Mouse (Mus musculus): ENCODE data around the gene Nme2. TPM values are rescaled to one million over a fixed set of nuclear protein-coding genes. Genes with fewer than 3 reads are reported as not detected.
A peak's percentile ranks its signal among the peaks of the same experiment; 100 is the strongest.

Nme2 gene
- total RNA-seq (2014; rRNA removed) (299 and 495 TPM in 2 replicates), polyA plus RNA-seq (2015; fragmentation: Nextera tagmentation; extraction: Ambion mirVana) (195 and 278 TPM in 2 replicates)

- Histone ChIP-seq H3K27ac (ENCODE audit: low read depth, low read length) (peak within 1 kb of the TSS; percentile 81), H3K4me2 (ENCODE audit: low read depth) (peak within 1 kb of the TSS; percentile 86), H3K9me3 (ENCODE audit: low read length) (no peaks in the 10 kb centered on the region), H3K4me1 (ENCODE audit: insufficient read depth) (0 out of 2 replicates have a peak, but pooled peaks cover 7% of the 10 kb centered on the region), H3K27me3 (ENCODE audit: insufficient read depth, low read length) (no peaks in the 10 kb centered on the region), H3K4me3 (ENCODE audit: low read depth, low read length) (peak within 1 kb of the TSS; percentile 62), H3K9ac (peak within 1 kb of the TSS; percentile 73), H3K36me3 (ENCODE audit: insufficient read depth) (peaks cover 42% of the 10 kb centered on the region)
- WGBS, result 2% methylated on average over 6 of the region's 6 CpGs
- DNase-seq (no peak), ATAC-seq (peak; percentile 24)
- TF ChIP-seq CTCF (IDR thresholded peaks at IDR 0.05; ENCODE audit: low read depth), result no peak
Observed at GRCm38 (mm10) chr11:93956159-93956558, at the start of gene Nme2. Gene Nme2, minus strand, starts transcription at chr11:93956259.

GRCm38 (mm10) chr11:94003346-94003745 lies 47.3 kb upstream of the Nme2 start:
- ATAC-seq (no peak), DNase-seq (no peak)
- Histone ChIP-seq H3K4me2 (ENCODE audit: low read depth) (no peak overlapping the region), H3K36me3 (ENCODE audit: insufficient read depth) (no peaks in the 10 kb centered on the region), H3K4me1 (ENCODE audit: insufficient read depth) (0 out of 2 replicates have a peak, but pooled peaks cover 4% of the 10 kb centered on the region), H3K9me3 (ENCODE audit: low read length) (no peaks in the 10 kb centered on the region), H3K4me3 (ENCODE audit: low read depth, low read length) (no peak overlapping the region), H3K27me3 (ENCODE audit: insufficient read depth, low read length) (no peaks in the 10 kb centered on the region), H3K27ac (ENCODE audit: low read depth, low read length) (no peak overlapping the region), H3K9ac (no peak overlapping the region)
- TF ChIP-seq CTCF (IDR thresholded peaks at IDR 0.05; ENCODE audit: low read depth), result no peak
- 99% methylated on average over 2 of the region's 2 CpGs for WGBS

- ATAC-seq, result no peak
- no peak overlapping the region for H3K9ac ChIP-seq
- H3K9me3 ChIP-seq (ENCODE audit: low read length), result no peaks in the 10 kb centered on the region
- TF ChIP-seq CTCF (IDR thresholded peaks at IDR 0.05; ENCODE audit: low read depth), result no peak
- no peaks in the 10 kb centered on the region for H3K36me3 ChIP-seq (ENCODE audit: insufficient read depth)
- H3K27ac ChIP-seq (ENCODE audit: low read depth, low read length), result no peak overlapping the region
- no peaks in the 10 kb centered on the region for H3K27me3 ChIP-seq (ENCODE audit: insufficient read depth, low read length)
- H3K4me1 ChIP-seq (ENCODE audit: insufficient read depth), result peaks cover 21% of the 10 kb centered on the region; the same call in 1 of the 2 replicates
- H3K4me3 ChIP-seq (ENCODE audit: low read depth, low read length), result no peak overlapping the region
- no peak overlapping the region for H3K4me2 ChIP-seq (ENCODE audit: low read depth)
- no peak for DNase-seq
Observed at GRCm38 (mm10) chr11:93999276-93999675, 43.2 kb upstream of the Nme2 start.

GRCm38 (mm10) chr11:93997141-93997775 lies 41.2 kb upstream of the Nme2 start:
- peak overlapping the region; percentile 91; the same call in 1 of the 2 replicates for H3K9ac ChIP-seq
- no peak overlapping the region for H3K27ac ChIP-seq (ENCODE audit: low read depth, low read length)
- peak overlapping the region; percentile 97 for H3K4me3 ChIP-seq (ENCODE audit: low read depth, low read length)
- H3K27me3 ChIP-seq (ENCODE audit: insufficient read depth, low read length), result no peaks in the 10 kb centered on the region
- H3K9me3 ChIP-seq (ENCODE audit: low read length), result no peaks in the 10 kb centered on the region
- H3K36me3 ChIP-seq (ENCODE audit: insufficient read depth), result no peaks in the 10 kb centered on the region
- peaks cover 21% of the 10 kb centered on the region; the same call in 1 of the 2 replicates for H3K4me1 ChIP-seq (ENCODE audit: insufficient read depth)
- ATAC-seq (no peak), DNase-seq (no peak)
- no peak for TF ChIP-seq CTCF (IDR thresholded peaks at IDR 0.05; ENCODE audit: low read depth)
- H3K4me2 ChIP-seq (ENCODE audit: low read depth), result peak overlapping the region; percentile 92
- WGBS, result 10% methylated on average over 13 of the region's 13 CpGs

GRCm38 (mm10) chr11:93996306-93997140 lies 40.5 kb upstream of the Nme2 start:
- H3K27me3 ChIP-seq (ENCODE audit: insufficient read depth, low read length), result no peaks in the 10 kb centered on the region
- peak; percentile 23 for ATAC-seq
- H3K4me2 ChIP-seq (ENCODE audit: low read depth), result peak overlapping the region; percentile 92
- peak overlapping the region; percentile 97 for H3K4me3 ChIP-seq (ENCODE audit: low read depth, low read length)
- peak overlapping the region; percentile 91 for H3K27ac ChIP-seq (ENCODE audit: low read depth, low read length)
- no peak for DNase-seq
- H3K9me3 ChIP-seq (ENCODE audit: low read length), result no peaks in the 10 kb centered on the region
- TF ChIP-seq CTCF (IDR thresholded peaks at IDR 0.05; ENCODE audit: low read depth), result 0 out of 2 replicates have a peak, but pooled peaks have one; percentile 20
- H3K4me1 ChIP-seq (ENCODE audit: insufficient read depth), result peaks cover 21% of the 10 kb centered on the region; the same call in 1 of the 2 replicates
- H3K36me3 ChIP-seq (ENCODE audit: insufficient read depth), result no peaks in the 10 kb centered on the region
- peak overlapping the region; percentile 91 for H3K9ac ChIP-seq
- WGBS, result under 1% methylated on average over 58 of the region's 58 CpGs

- Histone ChIP-seq H3K4me3 (ENCODE audit: low read depth, low read length) (peak within 1 kb of the TSS; percentile 97), H3K36me3 (ENCODE audit: insufficient read depth) (no peaks in the 10 kb centered on the region), H3K9me3 (ENCODE audit: low read length) (no peaks in the 10 kb centered on the region), H3K27me3 (ENCODE audit: insufficient read depth, low read length) (no peaks in the 10 kb centered on the region), H3K27ac (ENCODE audit: low read depth, low read length) (peak within 1 kb of the TSS; percentile 91), H3K9ac (peak within 1 kb of the TSS; percentile 91), H3K4me1 (ENCODE audit: insufficient read depth) (peaks cover 21% of the 10 kb centered on the region; the same call in 1 of the 2 replicates), H3K4me2 (ENCODE audit: low read depth) (peak within 1 kb of the TSS; percentile 92)
- WGBS, result 1% methylated on average over 53 of the region's 70 CpGs
- no peak for TF ChIP-seq CTCF (IDR thresholded peaks at IDR 0.05; ENCODE audit: low read depth)
- ATAC-seq (peak; percentile 94), DNase-seq (peak; percentile 96)
Observed at GRCm38 (mm10) chr11:93995720-93996305, 39.8 kb upstream of the Nme2 start, which contains the start of gene Spag9. Gene Spag9, plus strand, starts transcription at chr11:93996091.
